Mouse (Mus musculus): ENCODE measurements around the gene Pdzd2.

GRCm38 (mm10) chr15:12449321-12449720, 290.4 kb downstream of the Pdzd2 start:
- no peak for TF ChIP-seq CTCF (IDR thresholded peaks at IDR 0.05; ENCODE audit: control insufficient read depth, insufficient read depth, low read length)
- no peak for TF ChIP-seq POLR2A (IDR thresholded peaks at IDR 0.05; ENCODE audit: borderline replicate concordance, control insufficient read depth, low read depth, low read length)

Measured in bone marrow, adult 2 months (tissue).